Mouse (Mus musculus): Measurements from ENCODE around the gene Inpp4b. TPM values are rescaled to one million over a fixed set of nuclear protein-coding genes. Genes with fewer than 3 reads are reported as not detected.

Inpp4b gene
- polyA plus RNA-seq, 2 experiments, result 3.4 to 14.0 TPM

GRCm38 (mm10) chr8:81594134-81594714 lies 251.9 kb downstream of the Inpp4b start:
- 88% methylated on average over 3 of the region's 3 CpGs for WGBS
- H3K9me3 ChIP-seq (ENCODE audit: control insufficient read depth, low read length), result no peaks in the 10 kb centered on the region
- H3K4me1 ChIP-seq (ENCODE audit: control insufficient read depth, insufficient read depth, low read length), result no peaks in the 10 kb centered on the region
- DNase-seq (ENCODE audit: low spot score) (no peak), ATAC-seq (ENCODE audit: low FRiP score, low read depth) (no peak)
- H3K27ac ChIP-seq (replicated peaks; ENCODE audit: low read depth, low read length), result no peak overlapping the region
- H3K4me3 ChIP-seq (replicated peaks; ENCODE audit: low read length), result no peak overlapping the region
- no peaks in the 10 kb centered on the region for H3K36me3 ChIP-seq (ENCODE audit: control insufficient read depth, insufficient read depth, low read length)
- TF ChIP-seq POLR2A (IDR thresholded peaks at IDR 0.05; ENCODE audit: borderline replicate concordance, extremely low read depth, insufficient read depth, insufficient read length), result no peak
- no peak overlapping the region for H3K9ac ChIP-seq (ENCODE audit: low read depth, low read length, severe bottlenecking)
- no peak overlapping the region for H3K4me2 ChIP-seq (replicated peaks; ENCODE audit: low read depth, low read length, severe bottlenecking)
- H3K27me3 ChIP-seq (ENCODE audit: control insufficient read depth, insufficient read depth, low read length), result no peaks in the 10 kb centered on the region

GRCm38 (mm10) chr8:81599209-81599608 lies 256.9 kb downstream of the Inpp4b start:
- no peak overlapping the region for H3K9ac ChIP-seq (ENCODE audit: low read depth, low read length, severe bottlenecking)
- H3K4me2 ChIP-seq (replicated peaks; ENCODE audit: low read depth, low read length, severe bottlenecking), result no peak overlapping the region
- no peak overlapping the region for H3K4me3 ChIP-seq (replicated peaks; ENCODE audit: low read length)
- no peak overlapping the region for H3K27ac ChIP-seq (replicated peaks; ENCODE audit: low read depth, low read length)
- H3K4me1 ChIP-seq (ENCODE audit: control insufficient read depth, insufficient read depth, low read length), result no peaks in the 10 kb centered on the region
- TF ChIP-seq POLR2A (IDR thresholded peaks at IDR 0.05; ENCODE audit: borderline replicate concordance, extremely low read depth, insufficient read depth, insufficient read length), result no peak
- WGBS, result 65% methylated on average over 4 of the region's 4 CpGs
- no peak for DNase-seq (ENCODE audit: low spot score)
- ATAC-seq (ENCODE audit: low FRiP score, low read depth), result no peak
- no peaks in the 10 kb centered on the region for H3K27me3 ChIP-seq (ENCODE audit: control insufficient read depth, insufficient read depth, low read length)
- no peaks in the 10 kb centered on the region for H3K9me3 ChIP-seq (ENCODE audit: control insufficient read depth, low read length)
- H3K36me3 ChIP-seq (ENCODE audit: control insufficient read depth, insufficient read depth, low read length), result no peaks in the 10 kb centered on the region

- Histone ChIP-seq H3K36me3 (ENCODE audit: control insufficient read depth, insufficient read depth, low read length) (no peaks in the 10 kb centered on the region), H3K9ac (ENCODE audit: low read depth, low read length, severe bottlenecking) (no peak overlapping the region), H3K4me3 (replicated peaks; ENCODE audit: low read length) (no peak overlapping the region), H3K4me1 (ENCODE audit: control insufficient read depth, insufficient read depth, low read length) (no peaks in the 10 kb centered on the region), H3K4me2 (replicated peaks; ENCODE audit: low read depth, low read length, severe bottlenecking) (no peak overlapping the region), H3K27me3 (ENCODE audit: control insufficient read depth, insufficient read depth, low read length) (no peaks in the 10 kb centered on the region), H3K9me3 (ENCODE audit: control insufficient read depth, low read length) (no peaks in the 10 kb centered on the region), H3K27ac (replicated peaks; ENCODE audit: low read depth, low read length) (no peak overlapping the region)
- no peak for TF ChIP-seq POLR2A (IDR thresholded peaks at IDR 0.05; ENCODE audit: borderline replicate concordance, extremely low read depth, insufficient read depth, insufficient read length)
- ATAC-seq (ENCODE audit: low FRiP score, low read depth) (no peak), DNase-seq (ENCODE audit: low spot score) (no peak)
Observed at GRCm38 (mm10) chr8:81601136-81601535, 258.8 kb downstream of the Inpp4b start.

- no peak for TF ChIP-seq POLR2A (IDR thresholded peaks at IDR 0.05; ENCODE audit: borderline replicate concordance, extremely low read depth, insufficient read depth, insufficient read length)
- WGBS, result 87% methylated on average over 1 of the region's 1 CpGs
- no peaks in the 10 kb centered on the region for H3K27me3 ChIP-seq (ENCODE audit: control insufficient read depth, insufficient read depth, low read length)
- no peak for ATAC-seq (ENCODE audit: low FRiP score, low read depth)
- H3K9ac ChIP-seq (ENCODE audit: low read depth, low read length, severe bottlenecking), result no peak overlapping the region
- no peak for DNase-seq (ENCODE audit: low spot score)
- no peaks in the 10 kb centered on the region for H3K4me1 ChIP-seq (ENCODE audit: control insufficient read depth, insufficient read depth, low read length)
- H3K4me2 ChIP-seq (replicated peaks; ENCODE audit: low read depth, low read length, severe bottlenecking), result no peak overlapping the region
- no peaks in the 10 kb centered on the region for H3K36me3 ChIP-seq (ENCODE audit: control insufficient read depth, insufficient read depth, low read length)
- no peaks in the 10 kb centered on the region for H3K9me3 ChIP-seq (ENCODE audit: control insufficient read depth, low read length)
- H3K4me3 ChIP-seq (replicated peaks; ENCODE audit: low read length), result no peak overlapping the region
- H3K27ac ChIP-seq (replicated peaks; ENCODE audit: low read depth, low read length), result no peak overlapping the region
Observed at GRCm38 (mm10) chr8:81608082-81608481, 265.7 kb downstream of the Inpp4b start.

- Histone ChIP-seq H3K27ac (replicated peaks; ENCODE audit: low read depth, low read length) (no peak overlapping the region), H3K4me1 (ENCODE audit: control insufficient read depth, insufficient read depth, low read length) (no peaks in the 10 kb centered on the region), H3K36me3 (ENCODE audit: control insufficient read depth, insufficient read depth, low read length) (no peaks in the 10 kb centered on the region), H3K4me2 (replicated peaks; ENCODE audit: low read depth, low read length, severe bottlenecking) (no peak overlapping the region), H3K9ac (ENCODE audit: low read depth, low read length, severe bottlenecking) (no peak overlapping the region), H3K4me3 (replicated peaks; ENCODE audit: low read length) (no peak overlapping the region), H3K27me3 (ENCODE audit: control insufficient read depth, insufficient read depth, low read length) (no peaks in the 10 kb centered on the region), H3K9me3 (ENCODE audit: control insufficient read depth, low read length) (no peaks in the 10 kb centered on the region)
- 85% methylated on average over 4 of the region's 4 CpGs for WGBS
- DNase-seq (ENCODE audit: low spot score) (no peak), ATAC-seq (ENCODE audit: low FRiP score, low read depth) (no peak)
- no peak for TF ChIP-seq POLR2A (IDR thresholded peaks at IDR 0.05; ENCODE audit: borderline replicate concordance, extremely low read depth, insufficient read depth, insufficient read length)
Observed at GRCm38 (mm10) chr8:81609064-81609463, 266.7 kb downstream of the Inpp4b start.

GRCm38 (mm10) chr8:81612611-81613010 lies 270.3 kb downstream of the Inpp4b start:
- Histone ChIP-seq H3K36me3 (ENCODE audit: control insufficient read depth, insufficient read depth, low read length) (no peaks in the 10 kb centered on the region), H3K4me1 (ENCODE audit: control insufficient read depth, insufficient read depth, low read length) (0 out of 2 replicates have a peak, but pooled peaks cover 4% of the 10 kb centered on the region), H3K27me3 (ENCODE audit: control insufficient read depth, insufficient read depth, low read length) (no peaks in the 10 kb centered on the region), H3K4me2 (replicated peaks; ENCODE audit: low read depth, low read length, severe bottlenecking) (no peak overlapping the region), H3K27ac (replicated peaks; ENCODE audit: low read depth, low read length) (no peak overlapping the region), H3K9ac (ENCODE audit: low read depth, low read length, severe bottlenecking) (no peak overlapping the region), H3K9me3 (ENCODE audit: control insufficient read depth, low read length) (no peaks in the 10 kb centered on the region), H3K4me3 (replicated peaks; ENCODE audit: low read length) (no peak overlapping the region)
- TF ChIP-seq POLR2A (IDR thresholded peaks at IDR 0.05; ENCODE audit: borderline replicate concordance, extremely low read depth, insufficient read depth, insufficient read length), result no peak
- ATAC-seq (ENCODE audit: low FRiP score, low read depth) (no peak), DNase-seq (ENCODE audit: low spot score) (peak; percentile 19)
- WGBS, result 69% methylated on average over 2 of the region's 2 CpGs
